ENCODE assay signal across 15 mouse cellular contexts in the genomic region with DNA sequence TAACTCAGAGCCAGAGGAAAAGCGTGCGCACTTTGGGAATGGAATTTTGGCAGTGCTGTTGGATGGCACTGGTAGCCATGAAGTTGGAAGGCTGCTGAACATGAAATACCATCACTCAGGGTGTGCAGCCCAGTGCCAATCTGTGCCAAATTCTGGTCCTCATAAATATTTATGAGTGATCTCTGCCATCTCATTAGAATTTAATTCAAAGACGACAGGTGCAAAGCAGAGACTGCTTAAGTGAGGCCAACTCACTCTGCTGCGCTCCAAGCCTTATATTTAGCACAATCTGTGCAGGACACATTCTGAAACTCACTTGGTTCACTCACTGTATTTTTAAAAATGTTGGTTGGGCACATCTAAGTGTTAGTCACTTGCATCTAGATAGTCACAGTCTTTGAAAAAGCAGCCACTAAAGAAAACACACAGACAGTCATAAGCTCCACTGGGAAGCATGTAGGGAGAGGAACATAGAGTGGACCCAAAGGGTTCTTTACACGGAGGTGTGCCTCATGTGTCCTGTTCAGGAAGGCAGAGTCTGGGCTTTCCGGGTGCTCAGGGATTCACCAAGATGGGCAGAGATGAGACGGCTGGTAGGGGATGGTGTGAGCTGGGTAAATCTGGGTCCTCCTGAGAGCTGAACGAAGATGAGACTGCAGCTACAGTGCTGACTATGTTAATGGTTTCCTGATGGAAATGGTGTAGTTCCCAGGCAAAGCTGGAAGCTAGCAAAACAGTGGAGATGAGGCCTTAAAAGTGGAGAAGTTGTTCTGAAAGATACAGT.
DNase-seq lines count a peak whose midpoint lies in the region; ATAC-seq and TF ChIP-seq lines count a peak whose summit lies in the region.
"Had no signal": no experiment of that assay in that cellular context is flagged by ENCODE, and none has a peak within 500 bp of the region (broad histone marks: within the 10 kb centered on the region; RNA-seq: fewer than 3 reads in every experiment).

No protein-coding gene starts in this region.

- no peaks in the 10 kb centered on the region for H3K36me3 ChIP-seq in forebrain, embryonic 12.5 days (replicated peaks)
- no peaks in the 10 kb centered on the region for H3K36me3 ChIP-seq in forebrain, embryonic 11.5 days (ENCODE audit: control insufficient read depth, insufficient read depth, low read length)
- no peaks in the 10 kb centered on the region for H3K36me3 ChIP-seq in neural tube, embryonic 15.5 days

- H3K9me3 ChIP-seq in forebrain, embryonic 12.5 days, result no peaks in the 10 kb centered on the region
- H3K9me3 ChIP-seq in forebrain, embryonic 11.5 days (ENCODE audit: control insufficient read depth, low read length), result no peaks in the 10 kb centered on the region
- H3K9me3 ChIP-seq in neural tube, embryonic 15.5 days (replicated peaks), result no peaks in the 10 kb centered on the region

- H3K4me3 ChIP-seq in forebrain, embryonic 12.5 days (replicated peaks), result no peak overlapping the region
- H3K4me3 ChIP-seq in forebrain, embryonic 11.5 days (ENCODE audit: low read depth, low read length), result no peak overlapping the region
- H3K4me3 ChIP-seq in neural tube, embryonic 15.5 days (replicated peaks), result no peak overlapping the region
- H3K4me3 ChIP-seq: myocyte had no signal

- ATAC-seq in forebrain, embryonic 12.5 days (ENCODE audit: low FRiP score), result peak; percentile 70; the same call in 1 of the 2 replicates
- no peak for ATAC-seq in forebrain, embryonic 11.5 days (replicated peaks; ENCODE audit: low FRiP score)
- peak; percentile 68; the same call in 1 of the 2 replicates for ATAC-seq in neural tube, embryonic 15.5 days (ENCODE audit: low FRiP score)
- ATAC-seq: lung, postnatal 0 days had no signal

- no peak overlapping the region for H3K27ac ChIP-seq in forebrain, embryonic 12.5 days
- H3K27ac ChIP-seq in forebrain, embryonic 11.5 days (ENCODE audit: low read depth, low read length), result no peak overlapping the region
- H3K27ac ChIP-seq in neural tube, embryonic 15.5 days (replicated peaks), result no peak overlapping the region
- H3K27ac ChIP-seq: kidney, postnatal 0 days had no signal

- no peak for TF ChIP-seq POLR2A in brain, embryonic 14.5 days (IDR thresholded peaks at IDR 0.05; ENCODE audit: borderline replicate concordance, extremely low read depth, insufficient read depth, insufficient read length, poor library complexity, severe bottlenecking)

- no peak for TF ChIP-seq CTCF in brain, embryonic 14.5 days (IDR thresholded peaks at IDR 0.05; ENCODE audit: borderline replicate concordance, extremely low read depth, insufficient read depth, insufficient read length)

- WGBS in forebrain, embryonic 12.5 days, result 76% methylated on average over 8 of the region's 8 CpGs
- 77% methylated on average over 8 of the region's 8 CpGs for WGBS in forebrain, embryonic 11.5 days
- WGBS in neural tube, embryonic 15.5 days, result 62% methylated on average over 8 of the region's 8 CpGs

- H3K27me3 ChIP-seq in forebrain, embryonic 12.5 days, result no peaks in the 10 kb centered on the region
- H3K27me3 ChIP-seq in forebrain, embryonic 11.5 days (ENCODE audit: control insufficient read depth, insufficient read depth, low read length), result no peaks in the 10 kb centered on the region
- H3K27me3 ChIP-seq in neural tube, embryonic 15.5 days (replicated peaks), result no peaks in the 10 kb centered on the region

- H3K4me2 ChIP-seq in forebrain, embryonic 12.5 days, result no peak overlapping the region
- no peak overlapping the region for H3K4me2 ChIP-seq in forebrain, embryonic 11.5 days (ENCODE audit: low read depth, low read length, severe bottlenecking)
- H3K4me2 ChIP-seq in neural tube, embryonic 15.5 days, result no peak overlapping the region

- no peak overlapping the region for H3K9ac ChIP-seq in forebrain, embryonic 12.5 days
- no peak overlapping the region for H3K9ac ChIP-seq in forebrain, embryonic 11.5 days (ENCODE audit: low read length)
- no peak overlapping the region for H3K9ac ChIP-seq in neural tube, embryonic 15.5 days (replicated peaks)

- no peak for DNase-seq in forebrain, embryonic 11.5 days (ENCODE audit: low spot score)
- peak; percentile 94 for DNase-seq in brain, embryonic 14.5 days (ENCODE audit: low read depth)
- DNase-seq in layer of hippocampus, adult 9-11 months, result peak; percentile 81
- no peak for DNase-seq in ovary, adult 18-20 months (ENCODE audit: low spot score)
- DNase-seq in spleen, postnatal 14 days (ENCODE audit: low spot score in 2 of 2), result no peak
- no peak for DNase-seq in gastrocnemius, postnatal 10 days
- DNase-seq: adrenal gland, adult 8-10 months; cerebellum, adult 18-20 months; heart, postnatal 10 days; thymus, adult 2 months had no signal

- H3K4me1 ChIP-seq in forebrain, embryonic 12.5 days, result peaks cover 7% of the 10 kb centered on the region; the same call in 1 of the 2 replicates
- peaks cover 3% of the 10 kb centered on the region; the same call in 1 of the 2 replicates for H3K4me1 ChIP-seq in forebrain, embryonic 11.5 days (replicated peaks; ENCODE audit: control insufficient read depth, insufficient read depth, low read length)
- H3K4me1 ChIP-seq in neural tube, embryonic 15.5 days, result peaks cover 5% of the 10 kb centered on the region; the same call in 1 of the 2 replicates

Comparison
In these comparisons a context has a peak if more than half of its experiments do, and no peak if none do; other contexts are left out.
1. DNase-seq: peak in brain, embryonic 14.5 days (single experiment) and layer of hippocampus, adult 9-11 months (single experiment); none in forebrain, embryonic 11.5 days (single experiment), ovary, adult 18-20 months (single experiment), spleen, postnatal 14 days (0 of 2) and gastrocnemius, postnatal 10 days (single experiment).